Mouse (Mus musculus): ENCODE measurements at regions not wholly inside any gene's neighbourhood (a gene's known extent, or its start where the extent isn't known, plus 50 kb on each side); places are given as distances from the start of the nearest gene placed in this dataset.

GRCm38 (mm10) chr11:111735961-111736360, 670.0 kb downstream of the Kcnj2 start:
- no peak for TF ChIP-seq CTCF (IDR thresholded peaks at IDR 0.05; ENCODE audit: insufficient read depth, low read depth, low read length)
- TF ChIP-seq POLR2A (IDR thresholded peaks at IDR 0.05; ENCODE audit: insufficient read depth, low read depth, low read length): no peak
